Mouse (Mus musculus): ENCODE data around the gene Prg2. TPM values are rescaled to one million over a fixed set of nuclear protein-coding genes. Genes with fewer than 3 reads are reported as not detected.

Prg2 gene
- polyA plus RNA-seq, 1 experiment from 2014 or later, result not detected

GRCm38 (mm10) chr2:85030989-85031388, 50.7 kb downstream of the Prg2 start:
- no peaks in the 10 kb centered on the region for H3K4me1 ChIP-seq (replicated peaks; ENCODE audit: control insufficient read depth, insufficient read depth, low read length)
- H3K4me3 ChIP-seq (ENCODE audit: low read depth, low read length), result no peak overlapping the region
- no peak for DNase-seq (ENCODE audit: low spot score)
- H3K36me3 ChIP-seq (ENCODE audit: control insufficient read depth, insufficient read depth, low read length), result no peaks in the 10 kb centered on the region
- H3K27ac ChIP-seq (ENCODE audit: low read depth, low read length), result no peak overlapping the region
- no peaks in the 10 kb centered on the region for H3K9me3 ChIP-seq (ENCODE audit: control insufficient read depth, low read length)
- ATAC-seq (replicated peaks; ENCODE audit: low FRiP score), result no peak
- no peak overlapping the region for H3K4me2 ChIP-seq (ENCODE audit: low read depth, low read length, severe bottlenecking)
- H3K9ac ChIP-seq (ENCODE audit: low read length), result no peak overlapping the region
- no peaks in the 10 kb centered on the region for H3K27me3 ChIP-seq (ENCODE audit: control insufficient read depth, insufficient read depth, low read length)
- WGBS, result 73% methylated on average over 6 of the region's 6 CpGs

- no peak for DNase-seq (ENCODE audit: low spot score)
- WGBS, result 92% methylated on average over 2 of the region's 2 CpGs
- peaks cover 4% of the 10 kb centered on the region for H3K4me1 ChIP-seq (replicated peaks; ENCODE audit: control insufficient read depth, insufficient read depth, low read length)
- H3K36me3 ChIP-seq (ENCODE audit: control insufficient read depth, insufficient read depth, low read length), result no peaks in the 10 kb centered on the region
- no peak overlapping the region for H3K27ac ChIP-seq (ENCODE audit: low read depth, low read length)
- ATAC-seq (replicated peaks; ENCODE audit: low FRiP score), result no peak
- H3K9me3 ChIP-seq (ENCODE audit: control insufficient read depth, low read length), result no peaks in the 10 kb centered on the region
- no peak overlapping the region for H3K4me3 ChIP-seq (ENCODE audit: low read depth, low read length)
- H3K9ac ChIP-seq (ENCODE audit: low read length), result no peak overlapping the region
- no peaks in the 10 kb centered on the region for H3K27me3 ChIP-seq (ENCODE audit: control insufficient read depth, insufficient read depth, low read length)
- no peak overlapping the region for H3K4me2 ChIP-seq (ENCODE audit: low read depth, low read length, severe bottlenecking)
These were observed 52.9 kb downstream of the Prg2 start for GRCm38 (mm10) chr2:85033121-85033520.

Other genes with a start within 250 kb of the Prg2 start
- 12.7 and 13.2 TPM in 2 replicates for gene Ypel4, start 246.4 kb upstream of the Prg2 start, polyA plus RNA-seq (2014; fragmentation: Nextera tagmentation; extraction: Ambion mirVana)
- 3.7 and 4.3 TPM in 2 replicates for gene Gm19426, start 236.8 kb upstream of the Prg2 start, polyA plus RNA-seq (2014; fragmentation: Nextera tagmentation; extraction: Ambion mirVana)
- gene Serping1, start 205.0 kb upstream of the Prg2 start, polyA plus RNA-seq (2014; fragmentation: Nextera tagmentation; extraction: Ambion mirVana), result 30.4 and 35.7 TPM in 2 replicates
- gene Ube2l6, start 181.6 kb upstream of the Prg2 start, polyA plus RNA-seq (2014; fragmentation: Nextera tagmentation; extraction: Ambion mirVana), result 36.6 and 38.4 TPM in 2 replicates
- gene Smtnl1, start 157.8 kb upstream of the Prg2 start, polyA plus RNA-seq (2014; fragmentation: Nextera tagmentation; extraction: Ambion mirVana), result not detected in 2 replicates
- gene Timm10, start 153.5 kb upstream of the Prg2 start, polyA plus RNA-seq (2014; fragmentation: Nextera tagmentation; extraction: Ambion mirVana), result 43.0 and 43.4 TPM in 2 replicates
- gene Slc43a1, start 141.6 kb upstream of the Prg2 start, polyA plus RNA-seq (2014; fragmentation: Nextera tagmentation; extraction: Ambion mirVana), result 22.0 and 27.5 TPM in 2 replicates
- gene Rtn4rl2, start 93.8 kb upstream of the Prg2 start, polyA plus RNA-seq (2014; fragmentation: Nextera tagmentation; extraction: Ambion mirVana), result 5.2 and 6.5 TPM in 2 replicates
- gene Slc43a3, start 43.9 kb upstream of the Prg2 start, polyA plus RNA-seq (2014; fragmentation: Nextera tagmentation; extraction: Ambion mirVana), result 18.0 and 18.2 TPM in 2 replicates
- not detected in 2 replicates for gene Prg3, start 7.8 kb downstream of the Prg2 start, polyA plus RNA-seq (2014; fragmentation: Nextera tagmentation; extraction: Ambion mirVana)
- gene Ssrp1, start 56.8 kb downstream of the Prg2 start, polyA plus RNA-seq (2014; fragmentation: Nextera tagmentation; extraction: Ambion mirVana), result 375 and 413 TPM in 2 replicates
- 1.6 and 1.9 TPM in 2 replicates for gene P2rx3, start 57.0 kb downstream of the Prg2 start, polyA plus RNA-seq (2014; fragmentation: Nextera tagmentation; extraction: Ambion mirVana)
- 10.0 and 10.2 TPM in 2 replicates for gene Tnks1bp1, start 67.6 kb downstream of the Prg2 start, polyA plus RNA-seq (2014; fragmentation: Nextera tagmentation; extraction: Ambion mirVana)
- gene Aplnr, start 155.8 kb downstream of the Prg2 start, polyA plus RNA-seq (2014; fragmentation: Nextera tagmentation; extraction: Ambion mirVana), result 30.0 and 34.1 TPM in 2 replicates
- 0.81 and 0.87 TPM in 2 replicates for gene Lrrc55, start 216.7 kb downstream of the Prg2 start, polyA plus RNA-seq (2014; fragmentation: Nextera tagmentation; extraction: Ambion mirVana)